Comparison of ENCODE assay signal across 9 mouse cellular contexts in the genomic region with DNA sequence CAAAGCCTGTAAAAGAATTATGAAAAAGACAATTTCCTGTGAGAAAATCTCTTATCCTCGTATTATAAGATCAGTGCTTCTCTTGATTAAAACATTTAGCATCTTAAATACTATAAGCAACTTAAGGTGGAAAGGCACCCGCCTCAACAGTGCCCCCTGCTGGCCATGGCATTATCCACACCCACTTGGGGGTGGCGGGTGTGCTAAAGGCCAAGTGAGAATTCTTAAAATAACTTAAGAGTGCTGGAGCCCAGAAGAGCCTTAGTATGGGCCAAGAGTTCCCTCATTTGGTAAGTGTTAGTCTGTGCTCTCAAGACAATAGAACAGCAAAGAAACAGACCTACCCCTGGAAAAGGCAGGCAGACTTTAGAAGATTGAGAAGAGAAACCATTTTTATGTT. TPM values are rescaled to one million over a fixed set of nuclear protein-coding genes. Genes with fewer than 3 reads are reported as not detected.
DNase-seq lines count a peak whose midpoint lies in the region; ATAC-seq lines count a peak whose summit lies in the region.
"Had no signal": no experiment of that assay in that cellular context is flagged by ENCODE, and none has a peak within 500 bp of the region (broad histone marks: within the 10 kb centered on the region; RNA-seq: fewer than 3 reads in every experiment).

No protein-coding gene starts in this region.

- no peaks in the 10 kb centered on the region for H3K36me3 ChIP-seq in liver, embryonic 12.5 days
- peaks cover 4% of the 10 kb centered on the region; the same call in 1 of the 2 replicates for H3K36me3 ChIP-seq in splenic B cell, adult 2 months (ENCODE audit: control insufficient read depth, insufficient read depth, low read length, poor library complexity, severe bottlenecking)
- H3K36me3 ChIP-seq in midbrain, embryonic 11.5 days (ENCODE audit: control insufficient read depth, insufficient read depth, low read length): no peaks in the 10 kb centered on the region
- no peaks in the 10 kb centered on the region for H3K36me3 ChIP-seq in hindbrain, embryonic 10.5 days

- peak; percentile 38 to 77 for DNase-seq in adrenal gland, adult (ENCODE audit: inconsistent age in 2 of 2, low spot score in 1 of 2)
- DNase-seq in adrenal gland, adult 2 months: no peak
- DNase-seq in liver: peak; percentile 49
- peak; percentile 62 for DNase-seq in gastrocnemius, postnatal 10 days
- DNase-seq in splenic B cell, adult 2 months (ENCODE audit: low read depth, low spot score): peak; percentile 77
- DNase-seq in midbrain, embryonic 11.5 days (ENCODE audit: low spot score, missing footprints): no peak
- DNase-seq in hindbrain, embryonic 10.5 days (ENCODE audit: low spot score): no peak

- no peak overlapping the region for H3K27ac ChIP-seq in liver, embryonic 12.5 days
- H3K27ac ChIP-seq in midbrain, embryonic 11.5 days (ENCODE audit: low read depth, low read length): no peak overlapping the region
- H3K27ac ChIP-seq in hindbrain, embryonic 10.5 days: no peak overlapping the region

- 23% methylated on average over 3 of the region's 3 CpGs for WGBS in liver, embryonic 12.5 days (ENCODE audit: insufficient replicate concordance)
- WGBS in midbrain, embryonic 11.5 days: 43% methylated on average over 3 of the region's 3 CpGs
- 43% methylated on average over 3 of the region's 3 CpGs for WGBS in hindbrain, embryonic 10.5 days

- no peak overlapping the region for H3K9ac ChIP-seq in liver, embryonic 12.5 days
- H3K9ac ChIP-seq in midbrain, embryonic 11.5 days (ENCODE audit: low read length): no peak overlapping the region

- H3K9me3 ChIP-seq in liver, embryonic 12.5 days (replicated peaks): no peaks in the 10 kb centered on the region
- no peaks in the 10 kb centered on the region for H3K9me3 ChIP-seq in midbrain, embryonic 11.5 days (ENCODE audit: control insufficient read depth, low read length)
- no peaks in the 10 kb centered on the region for H3K9me3 ChIP-seq in hindbrain, embryonic 10.5 days

- no peak for ATAC-seq in liver, embryonic 12.5 days
- ATAC-seq in midbrain, embryonic 11.5 days (ENCODE audit: low FRiP score): no peak

- no peak overlapping the region for H3K4me2 ChIP-seq in liver, embryonic 12.5 days
- no peak overlapping the region for H3K4me2 ChIP-seq in midbrain, embryonic 11.5 days

- no peaks in the 10 kb centered on the region for H3K4me1 ChIP-seq in liver, embryonic 12.5 days
- peaks cover 10% of the 10 kb centered on the region for H3K4me1 ChIP-seq in midbrain, embryonic 11.5 days (ENCODE audit: control insufficient read depth, insufficient read depth, low read length)
- peaks cover 30% of the 10 kb centered on the region for H3K4me1 ChIP-seq in hindbrain, embryonic 10.5 days (replicated peaks)

- no peak overlapping the region for H3K4me3 ChIP-seq in liver, embryonic 12.5 days
- H3K4me3 ChIP-seq in midbrain, embryonic 11.5 days (ENCODE audit: low read depth, low read length): no peak overlapping the region
- H3K4me3 ChIP-seq in hindbrain, embryonic 10.5 days: no peak overlapping the region

- H3K27me3 ChIP-seq in liver, embryonic 12.5 days (replicated peaks): peaks cover 24% of the 10 kb centered on the region
- no peaks in the 10 kb centered on the region for H3K27me3 ChIP-seq in splenic B cell, adult 2 months (ENCODE audit: control insufficient read depth, insufficient read depth, low read length, poor library complexity, severe bottlenecking)
- peaks cover 5% of the 10 kb centered on the region for H3K27me3 ChIP-seq in midbrain, embryonic 11.5 days (ENCODE audit: control insufficient read depth, insufficient read depth, low read length)
- H3K27me3 ChIP-seq in hindbrain, embryonic 10.5 days (ENCODE audit: insufficient read depth, poor library complexity, severe bottlenecking): peaks cover 23% of the 10 kb centered on the region

RNA-seq across cellular contexts. Expression of a gene that starts 4.6 kb away (rescaled TPM):
- not detected for total RNA-seq in adrenal gland, adult 2 months (2021)
- 0.39 and 0.41 TPM in 2 replicates for polyA plus RNA-seq in adrenal gland, adult 2 months (2012; rRNA removed)
- 0.10 TPM in 2 replicates for polyA plus RNA-seq in liver, embryonic 12.5 days (2016; fragmentation: Nextera tagmentation; extraction: Ambion mirVana)
- under 1 TPM in 1 of 2 experiments, not detected in 1; 0.41 TPM for total RNA-seq in gastrocnemius, postnatal 10 days (2021)
- not detected in 2 replicates for polyA plus RNA-seq in midbrain, embryonic 11.5 days (2014; fragmentation: Nextera tagmentation; extraction: Ambion mirVana)
- polyA plus RNA-seq in hindbrain, embryonic 10.5 days (2016; fragmentation: Nextera tagmentation; extraction: Ambion mirVana): 1.1 and 1.3 TPM in 2 replicates

RNA-seq across cellular contexts. Expression of a gene that starts 12.7 kb away (rescaled TPM):
- not detected for total RNA-seq in adrenal gland, adult 2 months (2021)
- polyA plus RNA-seq in adrenal gland, adult 2 months (2012; rRNA removed): not detected in 2 replicates
- polyA plus RNA-seq in liver, embryonic 12.5 days (2016; fragmentation: Nextera tagmentation; extraction: Ambion mirVana): not detected in 2 replicates
- not detected for total RNA-seq in gastrocnemius, postnatal 10 days (2021)
- not detected in 2 replicates for polyA plus RNA-seq in midbrain, embryonic 11.5 days (2014; fragmentation: Nextera tagmentation; extraction: Ambion mirVana)
- polyA plus RNA-seq in hindbrain, embryonic 10.5 days (2016; fragmentation: Nextera tagmentation; extraction: Ambion mirVana): not detected in 2 replicates
- polyA plus RNA-seq: limb, embryonic 14.5 days had no signal

RNA-seq across cellular contexts. Expression of a gene that starts 15.4 kb away (rescaled TPM):
- total RNA-seq in adrenal gland, adult 2 months (2021): 100 to 1,000 TPM in 1 of 2 experiments, 10 to 100 TPM in 1; 89.8 to 151 TPM
- 189 and 210 TPM in 2 replicates for polyA plus RNA-seq in adrenal gland, adult 2 months (2012; rRNA removed)
- polyA plus RNA-seq in liver, embryonic 12.5 days (2016; fragmentation: Nextera tagmentation; extraction: Ambion mirVana): 12.9 and 13.4 TPM in 2 replicates
- 100 to 1,000 TPM; 122 to 136 TPM for total RNA-seq in gastrocnemius, postnatal 10 days (2021)
- polyA plus RNA-seq in midbrain, embryonic 11.5 days (2014; fragmentation: Nextera tagmentation; extraction: Ambion mirVana): 11.1 and 11.6 TPM in 2 replicates
- 11.6 and 12.4 TPM in 2 replicates for polyA plus RNA-seq in hindbrain, embryonic 10.5 days (2016; fragmentation: Nextera tagmentation; extraction: Ambion mirVana)

RNA-seq across cellular contexts. Expression of a gene that starts 56.9 kb away (rescaled TPM):
- 10 to 100 TPM in 1 of 2 experiments, 1 to 10 TPM in 1; 7.8 to 13.5 TPM for total RNA-seq in adrenal gland, adult 2 months (2021)
- polyA plus RNA-seq in adrenal gland, adult 2 months (2012; rRNA removed): 12.1 and 16.9 TPM in 2 replicates
- polyA plus RNA-seq in liver, embryonic 12.5 days (2016; fragmentation: Nextera tagmentation; extraction: Ambion mirVana): 0.66 and 0.85 TPM in 2 replicates
- 10 to 100 TPM; 76.8 to 83.7 TPM for total RNA-seq in gastrocnemius, postnatal 10 days (2021)
- 14.4 and 15.5 TPM in 2 replicates for polyA plus RNA-seq in midbrain, embryonic 11.5 days (2014; fragmentation: Nextera tagmentation; extraction: Ambion mirVana)
- polyA plus RNA-seq in hindbrain, embryonic 10.5 days (2016; fragmentation: Nextera tagmentation; extraction: Ambion mirVana): 14.4 and 27.4 TPM in 2 replicates

Comparison
In these comparisons a context has a peak if more than half of its experiments do, and no peak if none do; other contexts are left out.
1. DNase-seq: peak in adrenal gland, adult (2 of 2), liver (single experiment), gastrocnemius, postnatal 10 days (single experiment) and splenic B cell, adult 2 months (single experiment); none in adrenal gland, adult 2 months (single experiment), midbrain, embryonic 11.5 days (single experiment) and hindbrain, embryonic 10.5 days (single experiment).
2. RNA of a gene that starts 15.4 kb away (polyA plus RNA-seq): 189 to 210 TPM in adrenal gland, adult 2 months; 12.9 to 13.4 TPM in liver, embryonic 12.5 days, 11.6 to 12.4 TPM in hindbrain, embryonic 10.5 days and 11.1 to 11.6 TPM in midbrain, embryonic 11.5 days; every median in the first group is over 10 times any median in the second.